Mouse (Mus musculus) lung, embryonic 15.5 days (tissue): Measurements from ENCODE around the gene Aak1. TPM values are rescaled to one million over a fixed set of nuclear protein-coding genes. Genes with fewer than 3 reads are reported as not detected.
"Not testable (repeated sequence)": the region's sequence is repeated elsewhere in the genome, so short reads cannot be mapped to it uniquely, and the experiment has no call there.

Source experiments
- ATAC-seq: fragments of 200-750 bp; cut with Nextera tagmentation; 2 replicates; pipeline ENCODE4 v1.8.0; 2017; ENCODE audit warnings: moderate number of reproducible peaks, borderline replicate concordance; ENCODE audit not compliant: low FRiP score, low TSS enrichment; ENCODE audit errors: extremely low read depth
- H3K27ac ChIP-seq: fragments of 300-500 bp; sonication (generic); 2 replicates; pipeline ENCODE4 v1.5.1; 2015; ENCODE audit warnings: moderate library complexity, mild to moderate bottlenecking, inconsistent platforms
- H3K27me3 ChIP-seq: fragments of 300-500 bp; sonication (generic); 2 replicates; pipeline ENCODE4 v1.6.1; 2015; ENCODE audit warnings: inconsistent platforms
- H3K36me3 ChIP-seq: fragments of 300-500 bp; sonication (generic); 2 replicates; pipeline ENCODE4 v1.6.1; 2015; ENCODE audit warnings: inconsistent platforms
- H3K4me1 ChIP-seq: fragments of 300-500 bp; sonication (generic); 2 replicates; pipeline ENCODE4 v1.6.1; 2015; ENCODE audit warnings: inconsistent platforms
- H3K4me2 ChIP-seq: fragments of 300-500 bp; sonication (generic); 2 replicates; pipeline ENCODE4 v1.6.1; 2015; ENCODE audit warnings: inconsistent platforms, mild to moderate bottlenecking, moderate library complexity
- H3K4me3 ChIP-seq: fragments of 300-500 bp; sonication (generic); 2 replicates; pipeline ENCODE4 v1.5.1; 2015; ENCODE audit warnings: mild to moderate bottlenecking, inconsistent platforms
- H3K9ac ChIP-seq: fragments of 300-500 bp; sonication (generic); 2 replicates; pipeline ENCODE4 v1.6.1; 2015; ENCODE audit warnings: inconsistent platforms
- H3K9me3 ChIP-seq: fragments of 300-500 bp; sonication (generic); 2 replicates; pipeline ENCODE4 v1.6.1; 2016; ENCODE audit warnings: inconsistent platforms
- WGBS: fragments of 180-500 bp; shearing (Covaris S2); methylation state at CpG from one replicate; pipeline ENCODE4 v1.1.7; 2015; 5-methylcytosine and 5-hydroxymethylcytosine counted together
- polyA plus RNA-seq: library from polyadenylated mRNA; unstranded; fragments of >200 nt; fragmentation: Nextera tagmentation; extraction: Ambion mirVana; gene quantifications from 2 replicates; pipeline ENCODE4 v1.2.1, GENCODE M21; 2015

Aak1 gene
- polyA plus RNA-seq, 1 experiment from 2014 or later: 17.2 TPM

- H3K4me3 ChIP-seq: no peak overlapping the region
- 72% methylated on average over 3 of the region's 3 CpGs for WGBS
- H3K27ac ChIP-seq: no peak overlapping the region
- no peak for ATAC-seq
- no peak overlapping the region for H3K9ac ChIP-seq
- H3K4me1 ChIP-seq: no peaks in the 10 kb centered on the region
- H3K27me3 ChIP-seq: no peaks in the 10 kb centered on the region
- H3K36me3 ChIP-seq: 0 out of 2 replicates have a peak, but pooled peaks cover 3% of the 10 kb centered on the region
- no peaks in the 10 kb centered on the region for H3K9me3 ChIP-seq
- H3K4me2 ChIP-seq: no peak overlapping the region
Measured at GRCm38 (mm10) chr6:87034395-87034794, 185.1 kb downstream of the Aak1 start.

- H3K4me1 ChIP-seq: peaks cover 9% of the 10 kb centered on the region; the same call in 1 of the 2 replicates
- no peak overlapping the region for H3K9ac ChIP-seq
- H3K27ac ChIP-seq: no peak overlapping the region
- H3K4me2 ChIP-seq: no peak overlapping the region
- H3K9me3 ChIP-seq: no peaks in the 10 kb centered on the region
- no peak for ATAC-seq
- no peak overlapping the region for H3K4me3 ChIP-seq
- H3K36me3 ChIP-seq: no peaks in the 10 kb centered on the region
- whole genome bisulfite sequencing: 82% methylated on average over 10 of the region's 10 CpGs
- H3K27me3 ChIP-seq: no peaks in the 10 kb centered on the region
Measured at GRCm38 (mm10) chr6:87037826-87038620, 188.7 kb downstream of the Aak1 start.

- H3K9ac ChIP-seq: no peak overlapping the region
- 79% methylated on average over 8 of the region's 8 CpGs for WGBS
- H3K4me2 ChIP-seq: no peak overlapping the region
- H3K27ac ChIP-seq: no peak overlapping the region
- H3K36me3 ChIP-seq: no peaks in the 10 kb centered on the region
- no peak overlapping the region for H3K4me3 ChIP-seq
- no peak for ATAC-seq
- no peaks in the 10 kb centered on the region for H3K27me3 ChIP-seq
- no peaks in the 10 kb centered on the region for H3K9me3 ChIP-seq
- peaks cover 18% of the 10 kb centered on the region for H3K4me1 ChIP-seq
Measured at GRCm38 (mm10) chr6:87039161-87039560, 189.8 kb downstream of the Aak1 start.

DNA sequence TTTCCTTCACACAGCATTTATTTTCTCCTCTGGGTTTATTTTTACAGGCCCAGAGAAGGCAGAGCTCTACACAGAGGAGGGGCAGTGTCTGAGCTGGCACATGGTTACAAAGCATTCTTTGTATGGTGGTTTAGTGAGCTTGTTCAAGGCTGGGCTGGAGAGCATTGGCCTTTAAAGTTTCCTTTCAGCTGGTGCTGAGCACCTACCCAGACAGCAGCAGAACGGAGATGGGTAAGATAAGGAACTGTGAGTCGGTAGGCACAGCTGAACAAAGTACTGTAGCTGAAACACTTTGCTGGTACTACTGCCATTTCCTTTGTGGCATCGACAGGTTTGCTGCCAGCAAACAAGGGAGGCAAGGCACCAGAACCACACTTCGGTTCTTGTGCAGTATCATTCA, 191.7 kb downstream of the Aak1 start:
- no peaks in the 10 kb centered on the region for H3K27me3 ChIP-seq
- H3K9ac ChIP-seq: no peak overlapping the region
- H3K9me3 ChIP-seq: no peaks in the 10 kb centered on the region
- no peak overlapping the region for H3K4me2 ChIP-seq
- H3K4me3 ChIP-seq: no peak overlapping the region
- H3K4me1 ChIP-seq: peaks cover 25% of the 10 kb centered on the region
- H3K36me3 ChIP-seq: no peaks in the 10 kb centered on the region
- 62% methylated on average over 4 of the region's 4 CpGs for WGBS
- H3K27ac ChIP-seq: peak overlapping the region; percentile 99
- no peak for ATAC-seq

- H3K4me3 ChIP-seq: peak overlapping the region; percentile 88; the same call in 1 of the 2 replicates
- no peak for ATAC-seq
- no peaks in the 10 kb centered on the region for H3K27me3 ChIP-seq
- no peaks in the 10 kb centered on the region for H3K36me3 ChIP-seq
- peaks cover 25% of the 10 kb centered on the region for H3K4me1 ChIP-seq
- no peak overlapping the region for H3K9ac ChIP-seq
- peak overlapping the region; percentile 99 for H3K27ac ChIP-seq
- no peaks in the 10 kb centered on the region for H3K9me3 ChIP-seq
- H3K4me2 ChIP-seq: peak overlapping the region; percentile 64
- WGBS: 83% methylated on average over 7 of the region's 7 CpGs
Measured at GRCm38 (mm10) chr6:87041431-87041830, 192.1 kb downstream of the Aak1 start.

DNA sequence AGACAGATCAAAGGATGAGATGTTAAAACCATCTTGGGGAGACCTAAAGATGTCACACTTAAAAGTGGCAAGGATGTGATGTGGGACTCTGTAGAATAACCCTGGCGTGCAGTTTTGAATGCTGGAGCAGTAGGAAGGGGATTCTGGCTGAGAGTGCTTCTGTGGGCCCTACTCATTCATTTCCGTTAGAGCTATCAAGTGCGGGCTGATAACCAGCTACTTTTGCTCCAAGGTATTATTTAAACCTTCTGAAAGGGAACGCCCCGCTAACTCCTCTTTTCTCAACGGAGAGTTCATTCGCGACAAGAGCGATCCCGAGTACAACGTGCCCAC, 192.7 kb downstream of the Aak1 start:
- H3K9me3 ChIP-seq: no peaks in the 10 kb centered on the region
- under 1% methylated on average over 11 of the region's 11 CpGs for WGBS

GRCm38 (mm10) chr6:87042337-87043130, 193.2 kb downstream of the Aak1 start, which contains the start of gene Gfpt1:
Gene Gfpt1, plus strand, starts transcription at chr6:87042846.
- peak within 1 kb of the TSS; percentile 88 for H3K4me3 ChIP-seq

More for the DNA sequence above, 192.7 kb downstream of the Aak1 start:
- Histone ChIP-seq H3K4me1 (peaks cover 25% of the 10 kb centered on the region), H3K36me3 (no peaks in the 10 kb centered on the region), H3K27me3 (no peaks in the 10 kb centered on the region), H3K4me2 (peak overlapping the region; percentile 64), H3K9ac (peak overlapping the region; percentile 70), H3K27ac (peak overlapping the region; percentile 99), H3K4me3 (peak overlapping the region; percentile 88)
- no peak for ATAC-seq

GRCm38 (mm10) chr6:87043131-87043516, 193.8 kb downstream of the Aak1 start:
- Histone ChIP-seq H3K9me3 (no peaks in the 10 kb centered on the region), H3K4me1 (peaks cover 25% of the 10 kb centered on the region), H3K27me3 (no peaks in the 10 kb centered on the region), H3K36me3 (peaks cover 5% of the 10 kb centered on the region; the same call in 1 of the 2 replicates), H3K27ac (peak overlapping the region; percentile 99), H3K4me2 (peak overlapping the region; percentile 64), H3K4me3 (peak overlapping the region; percentile 88), H3K9ac (peak overlapping the region; percentile 94)
- ATAC-seq: peak; percentile 13; the same call in 1 of the 2 replicates
- WGBS: 0% methylated on average over 9 of the region's 9 CpGs

More at GRCm38 (mm10) chr6:87042337-87043130, 193.2 kb downstream of the Aak1 start, which contains the start of gene Gfpt1:
- Histone ChIP-seq H3K9ac (peak within 1 kb of the TSS; percentile 94), H3K36me3 (no peaks in the 10 kb centered on the region), H3K4me1 (peaks cover 25% of the 10 kb centered on the region), H3K9me3 (no peaks in the 10 kb centered on the region), H3K4me2 (peak within 1 kb of the TSS; percentile 64), H3K27ac (peak within 1 kb of the TSS; percentile 99), H3K27me3 (no peaks in the 10 kb centered on the region)
- peak; percentile 98 for ATAC-seq
- under 1% methylated on average over 68 of the region's 68 CpGs for whole genome bisulfite sequencing

GRCm38 (mm10) chr6:87044895-87045294, 195.6 kb downstream of the Aak1 start:
- WGBS: 72% methylated on average over 2 of the region's 2 CpGs
- no peak for ATAC-seq
- Histone ChIP-seq H3K9me3 (no peaks in the 10 kb centered on the region), H3K9ac (no peak overlapping the region), H3K4me3 (no peak overlapping the region), H3K4me2 (no peak overlapping the region), H3K4me1 (peaks cover 25% of the 10 kb centered on the region), H3K27ac (no peak overlapping the region), H3K27me3 (no peaks in the 10 kb centered on the region), H3K36me3 (peaks cover 10% of the 10 kb centered on the region; the same call in 1 of the 2 replicates)

GRCm38 (mm10) chr6:87045507-87045906, 196.2 kb downstream of the Aak1 start:
- Histone ChIP-seq H3K9ac (no peak overlapping the region), H3K9me3 (no peaks in the 10 kb centered on the region), H3K27me3 (no peaks in the 10 kb centered on the region), H3K36me3 (peaks cover 10% of the 10 kb centered on the region; the same call in 1 of the 2 replicates), H3K4me2 (no peak overlapping the region), H3K4me1 (peaks cover 25% of the 10 kb centered on the region), H3K27ac (no peak overlapping the region), H3K4me3 (no peak overlapping the region)
- WGBS: 76% methylated on average over 3 of the region's 3 CpGs
- ATAC-seq: no peak

DNA sequence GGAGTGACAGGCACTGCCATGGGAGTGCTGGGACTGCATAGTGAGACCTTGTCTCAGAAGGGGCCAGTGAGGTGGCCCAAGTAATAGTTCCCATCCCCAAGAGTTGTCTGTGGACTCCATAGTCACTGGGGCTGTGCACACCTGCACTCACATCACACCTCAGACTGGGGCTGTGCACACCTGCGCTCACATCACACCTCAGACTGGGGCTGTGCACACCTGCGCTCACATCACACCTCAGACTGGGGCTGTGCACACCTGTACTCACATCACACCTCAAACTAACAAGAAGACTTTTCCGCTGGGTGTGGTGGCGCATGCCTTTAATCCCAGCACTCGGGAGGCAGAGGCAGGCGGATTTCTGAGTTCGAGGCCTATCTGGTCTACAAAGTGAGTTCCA, 199.4 kb downstream of the Aak1 start:
- not testable (repeated sequence) for H3K27me3 ChIP-seq, H3K4me3 ChIP-seq, H3K27ac ChIP-seq, H3K4me2 ChIP-seq, ATAC-seq, H3K9me3 ChIP-seq, H3K9ac ChIP-seq
- Histone ChIP-seq H3K36me3 (peaks cover 36% of the 10 kb centered on the region), H3K4me1 (peaks cover 11% of the 10 kb centered on the region)
- 93% methylated on average over 7 of the region's 7 CpGs for WGBS
